Mouse (Mus musculus) E14TG2a.4 (cell line): ENCODE data around the gene Racgap1.

Experiments used
- CTCF ChIP-seq: conservative IDR thresholded peaks from 2 replicates; pipeline ENCODE4 v1.5.1; 2014; ENCODE audit warnings: low read length
- POU5F1 ChIP-seq: IDR thresholded peaks from 2 replicates; pipeline ENCODE4 v1.6.1; 2014; ENCODE audit warnings: low read length, borderline replicate concordance

GRCm38 (mm10) chr15:99690924-99691323, 39.5 kb upstream of the Racgap1 start:
- no peak for TF ChIP-seq CTCF
- no peak for TF ChIP-seq POU5F1
